10 mouse cellular contexts compared by ENCODE assay signal in genomic region chr3:157109308-157109707, GRCm38 (mm10).
DNase-seq lines count a peak whose midpoint lies in the region; ATAC-seq and TF ChIP-seq lines count a peak whose summit lies in the region.
"Had no signal": no experiment of that assay in that cellular context is flagged by ENCODE, and none has a peak within 500 bp of the region (broad histone marks: within the 10 kb centered on the region; RNA-seq: fewer than 3 reads in every experiment).

No protein-coding gene starts in this region.

- H3K27ac ChIP-seq in heart, adult 2 months = no peak overlapping the region
- H3K27ac ChIP-seq in forebrain, embryonic 14.5 days (ENCODE audit: low read depth, low read length) = no peak overlapping the region
- H3K27ac ChIP-seq: lung, embryonic 15.5 days had no signal

- no peak overlapping the region for H3K4me3 ChIP-seq in heart, adult 2 months
- no peak overlapping the region for H3K4me3 ChIP-seq in forebrain, embryonic 14.5 days (ENCODE audit: low read depth, low read length)
- H3K4me3 ChIP-seq: erythroblast, embryonic 14.5 days; lung, embryonic 15.5 days had no signal

- no peak overlapping the region for H3K9ac ChIP-seq in heart, adult 2 months (ENCODE audit: low read depth, low read length)
- H3K9ac ChIP-seq in forebrain, embryonic 14.5 days (ENCODE audit: low read length) = no peak overlapping the region
- H3K9ac ChIP-seq: lung, embryonic 15.5 days had no signal

- H3K36me3 ChIP-seq in heart, adult 2 months (ENCODE audit: control insufficient read depth, insufficient read depth, low read length) = no peaks in the 10 kb centered on the region
- no peaks in the 10 kb centered on the region for H3K36me3 ChIP-seq in forebrain, embryonic 14.5 days (ENCODE audit: control insufficient read depth, insufficient read depth, low read length)
- H3K36me3 ChIP-seq: lung, embryonic 15.5 days had no signal

- TF ChIP-seq CTCF in heart, adult 2 months (IDR thresholded peaks at IDR 0.05) = peak; percentile 35
- peak; percentile 50; the same call in 1 of the 2 replicates for TF ChIP-seq CTCF in brain, embryonic 14.5 days (IDR thresholded peaks at IDR 0.05; ENCODE audit: borderline replicate concordance, extremely low read depth, insufficient read depth, insufficient read length)

- no peak for TF ChIP-seq EP300 in heart, adult 2 months (IDR thresholded peaks at IDR 0.05; ENCODE audit: insufficient read depth, low read depth, low read length)

- no peak for DNase-seq in heart, adult 2 months
- DNase-seq in heart, adult 11 months = no peak
- DNase-seq in brain, embryonic 14.5 days (ENCODE audit: low read depth) = peak; percentile 84
- DNase-seq in forebrain, embryonic 14.5 days (ENCODE audit: low spot score) = peak; percentile 79
- DNase-seq in kidney, adult 9 months = peak; percentile 64
- peak; percentile 65 to 86 for DNase-seq in left cerebral cortex, postnatal 25 days (ENCODE audit: low spot score in 2 of 2)
- peak; percentile 64 for DNase-seq in retina, postnatal 1 day
- DNase-seq in thymus, postnatal 14 days = no peak

- TF ChIP-seq POLR2A in heart, adult 2 months (IDR thresholded peaks at IDR 0.05; ENCODE audit: insufficient read depth, low read depth, low read length) = no peak
- no peak for TF ChIP-seq POLR2A in brain, embryonic 14.5 days (IDR thresholded peaks at IDR 0.05; ENCODE audit: borderline replicate concordance, extremely low read depth, insufficient read depth, insufficient read length, poor library complexity, severe bottlenecking)

- ATAC-seq in forebrain, embryonic 14.5 days = peak; percentile 91

- H3K9me3 ChIP-seq in forebrain, embryonic 14.5 days (replicated peaks; ENCODE audit: control insufficient read depth, low read length) = no peaks in the 10 kb centered on the region
- H3K9me3 ChIP-seq: lung, embryonic 15.5 days had no signal

- peaks cover 2% of the 10 kb centered on the region for H3K4me1 ChIP-seq in heart, adult 2 months (ENCODE audit: control insufficient read depth, insufficient read depth, low read length)
- H3K4me1 ChIP-seq in forebrain, embryonic 14.5 days (ENCODE audit: control insufficient read depth, insufficient read depth, low read length) = no peaks in the 10 kb centered on the region

- H3K27me3 ChIP-seq in heart, adult 2 months (ENCODE audit: control insufficient read depth, insufficient read depth, low read length) = no peaks in the 10 kb centered on the region
- H3K27me3 ChIP-seq in forebrain, embryonic 14.5 days (replicated peaks; ENCODE audit: control insufficient read depth, insufficient read depth, low read length) = no peaks in the 10 kb centered on the region
- H3K27me3 ChIP-seq: lung, embryonic 15.5 days had no signal

- H3K4me2 ChIP-seq in forebrain, embryonic 14.5 days (ENCODE audit: low read length) = no peak overlapping the region
- H3K4me2 ChIP-seq: lung, embryonic 15.5 days had no signal

- intact Hi-C loops in heart, adult 2 months (cut with DNase I) = no loop called here
- intact Hi-C loops in left cerebral cortex, postnatal 25 days (cut with DNase I) = loop anchor here (10.0 kb wide), 1 partner anchor 235 kb away; no protein-coding TSS in a partner anchor

- H3K79me2 ChIP-seq in heart, adult 2 months (replicated peaks; ENCODE audit: control insufficient read depth, insufficient read depth, low read length) = no peaks in the 10 kb centered on the region

Comparison
In these comparisons a context has a peak if more than half of its experiments do, and no peak if none do; other contexts are left out.
1. DNase-seq: peak in brain, embryonic 14.5 days (single experiment), forebrain, embryonic 14.5 days (single experiment), kidney, adult 9 months (single experiment), left cerebral cortex, postnatal 25 days (2 of 2) and retina, postnatal 1 day (single experiment); none in heart, adult 2 months (0 of 2), heart, adult 11 months (single experiment) and thymus, postnatal 14 days (single experiment).